Mouse (Mus musculus) hindbrain, embryonic 10.5 days (tissue): ENCODE data around the gene Klf5. TPM values are rescaled to one million over a fixed set of nuclear protein-coding genes. Genes with fewer than 3 reads are reported as not detected.

Source experiments
- DNase-seq: peaks from one replicate; pipeline ENCODE4 v3.0.0-alpha.2; 2017; ENCODE audit warnings: low spot score
- H3K27ac ChIP-seq: fragments of 300-500 bp; sonication (generic); 2 replicates; pipeline ENCODE4 v1.5.1; 2016; ENCODE audit warnings: mild to moderate bottlenecking, moderate library complexity
- H3K27me3 ChIP-seq: fragments of 300-500 bp; sonication (generic); 2 replicates; pipeline ENCODE4 v1.6.1; 2016; ENCODE audit warnings: mild to moderate bottlenecking; ENCODE audit not compliant: poor library complexity, insufficient read depth, severe bottlenecking
- H3K36me3 ChIP-seq: fragments of 300-500 bp; sonication (generic); 2 replicates; pipeline ENCODE4 v1.6.1; 2016; ENCODE audit warnings: mild to moderate bottlenecking, moderate library complexity
- H3K4me1 ChIP-seq: fragments of 300-500 bp; sonication (generic); replicated peaks from 2 replicates; pipeline ENCODE4 v1.6.1; 2016; ENCODE audit warnings: mild to moderate bottlenecking
- H3K4me3 ChIP-seq: fragments of 300-500 bp; sonication (generic); 2 replicates; pipeline ENCODE4 v1.5.1; 2016; ENCODE audit warnings: mild to moderate bottlenecking, moderate library complexity
- H3K9me3 ChIP-seq: fragments of 300-500 bp; sonication (generic); 2 replicates; pipeline ENCODE4 v1.6.1; 2016; ENCODE audit warnings: mild to moderate bottlenecking, moderate library complexity
- WGBS: fragments of 180-500 bp; shearing (Covaris S2); methylation state at CpG from one replicate; pipeline ENCODE4 v1.1.7; 2016; 5-methylcytosine and 5-hydroxymethylcytosine counted together
- polyA plus RNA-seq: library from polyadenylated mRNA; unstranded; fragments of >200 nt; fragmentation: Nextera tagmentation; extraction: Ambion mirVana; gene quantifications from 2 replicates; pipeline ENCODE4 v1.2.1, GENCODE M21; 2016

The Klf5 gene
- polyA plus RNA-seq, 1 experiment from 2014 or later: 1.6 TPM

DNA sequence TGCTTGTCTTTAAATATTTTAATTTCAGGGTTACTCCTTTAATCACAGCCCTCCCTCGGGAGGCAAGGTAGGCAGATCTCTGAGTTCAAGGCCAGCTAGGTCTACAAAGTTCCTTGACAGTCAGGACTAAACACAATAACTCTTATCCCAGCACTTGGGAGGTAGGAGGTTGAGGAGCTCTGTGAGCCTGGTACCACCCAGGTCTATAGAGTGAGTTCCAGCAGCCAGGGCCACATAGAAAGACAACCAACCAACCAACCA lies 57.0 kb downstream of the Klf5 start:
- no peak overlapping the region for H3K4me3 ChIP-seq
- 84% methylated on average over 1 of the region's 1 CpGs for WGBS

DNA sequence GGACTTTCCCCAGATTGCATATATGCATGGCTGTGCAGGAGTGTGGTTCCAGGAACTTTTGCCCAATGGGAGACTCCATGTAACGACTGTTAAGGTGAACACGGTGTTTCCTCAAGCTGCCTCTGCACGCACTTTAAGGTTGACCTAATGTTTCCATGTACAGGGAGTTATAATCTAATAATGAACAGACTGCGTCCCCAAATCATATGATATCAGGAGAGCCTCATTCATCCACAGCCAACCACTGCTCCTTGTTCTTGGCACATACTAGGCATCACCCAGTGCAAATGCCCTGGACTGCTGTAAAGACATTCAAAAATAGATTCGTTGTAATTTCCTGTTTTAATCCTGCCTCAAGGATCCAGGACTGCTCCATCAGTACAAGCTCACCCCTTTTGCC lies 64.5 kb downstream of the Klf5 start:
- H3K4me3 ChIP-seq: no peak overlapping the region
- no peak overlapping the region for H3K27ac ChIP-seq
- no peaks in the 10 kb centered on the region for H3K36me3 ChIP-seq
- H3K9me3 ChIP-seq: no peaks in the 10 kb centered on the region
- 90% methylated on average over 5 of the region's 5 CpGs for WGBS
- no peaks in the 10 kb centered on the region for H3K27me3 ChIP-seq
- no peak for DNase-seq
- peaks cover 15% of the 10 kb centered on the region for H3K4me1 ChIP-seq

More for the DNA sequence above, 57.0 kb downstream of the Klf5 start:
- Histone ChIP-seq H3K36me3 (no peaks in the 10 kb centered on the region), H3K27ac (no peak overlapping the region), H3K9me3 (no peaks in the 10 kb centered on the region), H3K4me1 (no peaks in the 10 kb centered on the region), H3K27me3 (no peaks in the 10 kb centered on the region)
- no peak for DNase-seq

DNA sequence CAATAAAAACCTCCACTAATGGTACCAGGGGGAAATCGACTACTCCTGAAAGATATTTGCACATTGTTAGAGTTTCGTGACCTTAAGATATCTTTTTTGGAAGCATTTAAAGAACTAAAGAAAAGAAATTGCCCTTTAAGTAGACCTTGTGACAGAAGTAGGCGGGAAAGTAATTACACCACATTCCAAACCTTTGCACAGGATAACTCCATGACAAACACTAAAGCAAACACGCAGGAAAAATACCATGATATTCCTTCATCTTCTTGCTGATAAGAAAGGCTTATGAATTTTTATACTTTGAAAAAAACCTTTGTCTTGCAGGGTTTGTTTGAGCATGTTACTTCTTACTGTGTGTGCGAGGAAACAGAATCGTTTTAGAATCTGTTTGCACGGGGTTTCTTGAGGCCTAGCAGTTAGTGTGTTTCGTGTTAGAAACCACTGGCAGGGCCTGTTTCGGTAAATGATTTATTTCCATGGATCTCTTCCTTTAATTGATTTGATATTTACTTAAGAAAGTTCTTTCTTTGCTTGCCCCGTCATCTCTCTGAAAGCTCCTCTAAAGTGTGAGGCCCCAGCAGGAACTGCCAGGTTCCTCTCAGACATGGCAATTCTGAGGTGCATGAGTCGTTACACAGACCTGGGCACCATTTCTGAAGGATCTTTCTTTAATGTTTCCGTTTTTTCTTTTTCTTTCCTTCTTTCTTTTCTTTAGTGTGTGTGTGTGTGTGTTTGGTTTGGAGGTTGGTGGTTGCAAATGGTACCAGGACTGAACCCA lies 65.7 kb downstream of the Klf5 start:
- WGBS: 79% methylated on average over 12 of the region's 12 CpGs
- Histone ChIP-seq H3K27me3 (no peaks in the 10 kb centered on the region), H3K27ac (no peak overlapping the region), H3K4me3 (no peak overlapping the region), H3K9me3 (no peaks in the 10 kb centered on the region), H3K36me3 (no peaks in the 10 kb centered on the region), H3K4me1 (peaks cover 15% of the 10 kb centered on the region)
- DNase-seq: no peak

Other genes starting within 250 kb of the Klf5 start
- 19.0 and 19.7 TPM in 2 replicates for gene Pibf1, start 199.3 kb upstream of the Klf5 start, polyA plus RNA-seq
- 29.7 and 36.8 TPM in 2 replicates for gene Dis3, start 198.9 kb upstream of the Klf5 start, polyA plus RNA-seq